Mouse (Mus musculus) hindbrain, postnatal 0 days (tissue): ENCODE measurements around the gene Krt90. TPM values are rescaled to one million over a fixed set of nuclear protein-coding genes. Genes with fewer than 3 reads are reported as not detected.
A peak's percentile ranks its signal among the peaks of the same experiment; 100 is the strongest.

Experiments used
- ATAC-seq: fragments of 200-750 bp; cut with Nextera tagmentation; 2 replicates; pipeline ENCODE4 v1.8.0; 2017; ENCODE audit warnings: mild to moderate bottlenecking, moderate TSS enrichment, moderate library complexity
- DNase-seq: peaks from one replicate; pipeline ENCODE4 v3.0.0-alpha.2; 2015; ENCODE audit warnings: low spot score
- H3K27ac ChIP-seq: fragments of 300-500 bp; sonication (generic); 2 replicates; pipeline ENCODE4 v1.5.1; 2014; ENCODE audit warnings: mild to moderate bottlenecking
- H3K27me3 ChIP-seq: fragments of 300-500 bp; sonication (generic); 2 replicates; pipeline ENCODE4 v1.6.1; 2014; ENCODE audit warnings: low read length, mixed read lengths; ENCODE audit not compliant: insufficient read depth
- H3K36me3 ChIP-seq: fragments of 300-500 bp; sonication (generic); 2 replicates; pipeline ENCODE4 v1.6.1; 2014; ENCODE audit warnings: low read length, mixed read lengths; ENCODE audit not compliant: insufficient read depth
- H3K4me1 ChIP-seq: fragments of 300-500 bp; sonication (generic); 2 replicates; pipeline ENCODE4 v1.6.1; 2014; ENCODE audit warnings: antibody characterized with exemption, low read length, mixed read lengths; ENCODE audit not compliant: insufficient read depth
- H3K4me2 ChIP-seq: fragments of 300-500 bp; sonication (generic); 2 replicates; pipeline ENCODE4 v1.6.1; 2014; ENCODE audit warnings: low read depth, mild to moderate bottlenecking, low read length, moderate library complexity, mixed read lengths
- H3K4me3 ChIP-seq: fragments of 300-500 bp; sonication (generic); 2 replicates; pipeline ENCODE4 v1.5.1; 2014; ENCODE audit warnings: low read length
- H3K9ac ChIP-seq: fragments of 300-500 bp; sonication (generic); replicated peaks from 2 replicates; pipeline ENCODE4 v1.6.1; 2014; ENCODE audit warnings: mild to moderate bottlenecking, low read length, moderate library complexity, mixed read lengths
- H3K9me3 ChIP-seq: fragments of 300-500 bp; sonication (generic); 2 replicates; pipeline ENCODE4 v1.6.1; 2016; ENCODE audit warnings: low read length, mixed read lengths
- CTCF ChIP-seq: IDR thresholded peaks from 2 replicates; pipeline ENCODE4 v1.5.1; 2016; ENCODE audit warnings: antibody characterized with exemption, control low read depth, low read depth
- WGBS: fragments of 180-500 bp; shearing (Covaris S2); extraction: QIAGEN DNeasy Blood & Tissue Kit; methylation state at CpG from one replicate; pipeline ENCODE4 v1.1.7; 2014; 5-methylcytosine and 5-hydroxymethylcytosine counted together
- polyA plus RNA-seq: library from polyadenylated mRNA; unstranded; fragments of >200 nt; fragmentation: Nextera tagmentation; extraction: Ambion mirVana; gene quantifications from 2 replicates; pipeline ENCODE4 v1.2.1, GENCODE M21; 2015
- total RNA-seq: library from RNA; depleted of rRNA; stranded (reverse); fragments of >200 nt; gene quantifications from 2 replicates; pipeline ENCODE4 v1.2.3, GENCODE M21; 2014

Krt90 gene
- total and polyA plus RNA-seq, 2 experiments from 2014 or later: 0.11 TPM; not detected in 1

DNA sequence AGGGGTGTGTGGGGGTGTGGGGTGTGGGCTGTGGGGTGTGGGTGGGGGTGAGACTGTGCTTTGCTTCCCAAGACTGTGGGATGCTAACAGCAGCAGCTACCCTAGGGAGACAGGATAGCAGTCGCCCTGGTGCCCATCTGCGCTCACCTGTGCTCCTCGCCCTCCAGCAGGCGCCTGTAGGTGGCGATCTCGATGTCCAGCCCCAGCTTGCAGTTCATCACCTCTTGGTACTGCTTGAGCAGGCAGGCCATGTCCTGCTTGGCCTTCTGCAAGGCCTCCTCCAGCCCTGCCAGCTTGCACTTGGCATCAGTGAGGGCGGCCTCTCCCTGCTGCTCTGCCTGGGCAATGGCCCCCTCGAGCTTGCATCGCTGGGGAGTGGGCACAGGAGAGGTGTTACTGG, 20.2 kb downstream of the Krt90 start:
- Histone ChIP-seq H3K4me3 (no peak overlapping the region), H3K4me1 (no peaks in the 10 kb centered on the region), H3K36me3 (no peaks in the 10 kb centered on the region), H3K9me3 (no peaks in the 10 kb centered on the region), H3K27ac (no peak overlapping the region), H3K27me3 (no peaks in the 10 kb centered on the region), H3K4me2 (no peak overlapping the region), H3K9ac (no peak overlapping the region)
- ATAC-seq: no peak
- DNase-seq: no peak
- WGBS: 67% methylated on average over 9 of the region's 9 CpGs
- TF ChIP-seq CTCF: peak; percentile 16; the same call in 1 of the 2 replicates

- ATAC-seq: no peak
- H3K4me1 ChIP-seq: no peaks in the 10 kb centered on the region
- no peaks in the 10 kb centered on the region for H3K36me3 ChIP-seq
- no peak for TF ChIP-seq CTCF
- 70% methylated on average over 4 of the region's 4 CpGs for WGBS
- H3K27me3 ChIP-seq: no peaks in the 10 kb centered on the region
- no peak overlapping the region for H3K4me3 ChIP-seq
- no peak overlapping the region for H3K4me2 ChIP-seq
- H3K27ac ChIP-seq: no peak overlapping the region
- no peaks in the 10 kb centered on the region for H3K9me3 ChIP-seq
- DNase-seq: no peak
- H3K9ac ChIP-seq: no peak overlapping the region
Measured at GRCm38 (mm10) chr15:101538580-101538900, 24.2 kb downstream of the Krt90 start.

- H3K4me1 ChIP-seq: no peaks in the 10 kb centered on the region
- no peaks in the 10 kb centered on the region for H3K36me3 ChIP-seq
- peak; percentile 24 for TF ChIP-seq CTCF
- H3K9ac ChIP-seq: no peak overlapping the region
- WGBS: 42% methylated on average over 7 of the region's 7 CpGs
- no peaks in the 10 kb centered on the region for H3K27me3 ChIP-seq
- DNase-seq (no peak), ATAC-seq (no peak)
- no peak overlapping the region for H3K4me3 ChIP-seq
- H3K9me3 ChIP-seq: no peaks in the 10 kb centered on the region
- no peak overlapping the region for H3K27ac ChIP-seq
- H3K4me2 ChIP-seq: no peak overlapping the region
Measured at GRCm38 (mm10) chr15:101537864-101538579, 24.7 kb downstream of the Krt90 start.

GRCm38 (mm10) chr15:101536054-101536850, 26.5 kb downstream of the Krt90 start:
- Histone ChIP-seq H3K27me3 (no peaks in the 10 kb centered on the region), H3K9me3 (no peaks in the 10 kb centered on the region), H3K4me2 (no peak overlapping the region), H3K4me1 (no peaks in the 10 kb centered on the region), H3K27ac (no peak overlapping the region), H3K36me3 (no peaks in the 10 kb centered on the region), H3K9ac (no peak overlapping the region), H3K4me3 (no peak overlapping the region)
- no peak for ATAC-seq
- DNase-seq: no peak
- WGBS: 62% methylated on average over 9 of the region's 9 CpGs
- no peak for TF ChIP-seq CTCF

DNA sequence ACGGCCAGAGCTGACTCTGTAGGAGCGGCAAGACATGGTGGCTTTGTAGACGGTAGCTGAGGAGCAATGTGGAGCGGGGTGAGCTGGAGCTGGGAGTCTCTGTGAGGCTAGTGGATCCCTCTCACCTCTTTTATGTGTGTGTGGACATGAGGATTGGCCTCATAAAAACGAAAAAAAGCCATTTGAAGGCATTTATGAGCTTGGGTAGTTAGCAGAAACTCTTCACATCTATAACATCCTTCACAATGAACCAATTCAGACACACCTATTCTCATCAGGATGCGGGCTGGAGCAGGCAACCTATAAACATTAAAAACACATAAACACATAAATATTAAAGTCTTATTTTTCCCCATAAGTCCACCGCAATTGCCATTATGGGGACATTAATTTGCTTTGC, 30.0 kb downstream of the Krt90 start, which contains the start of gene Krt84:
Krt84 (minus strand) TSS at position 101 of the 400 bp plus-strand sequence.
- WGBS: 88% methylated on average over 7 of the region's 7 CpGs
- H3K4me1 ChIP-seq: no peaks in the 10 kb centered on the region
- H3K9ac ChIP-seq: no peak within 1 kb of the TSS
- H3K27me3 ChIP-seq: no peaks in the 10 kb centered on the region
- ATAC-seq (no peak), DNase-seq (no peak)
- H3K9me3 ChIP-seq: no peaks in the 10 kb centered on the region
- no peak within 1 kb of the TSS for H3K4me2 ChIP-seq
- TF ChIP-seq CTCF: no peak
- H3K4me3 ChIP-seq: no peak within 1 kb of the TSS
- H3K36me3 ChIP-seq: no peaks in the 10 kb centered on the region
- no peak within 1 kb of the TSS for H3K27ac ChIP-seq

GRCm38 (mm10) chr15:101522556-101523232, 40.1 kb downstream of the Krt90 start:
- Histone ChIP-seq H3K9me3 (no peaks in the 10 kb centered on the region), H3K9ac (no peak overlapping the region), H3K27ac (no peak overlapping the region), H3K4me1 (no peaks in the 10 kb centered on the region), H3K4me3 (no peak overlapping the region), H3K4me2 (no peak overlapping the region), H3K27me3 (no peaks in the 10 kb centered on the region; the same call in 1 of the 2 replicates), H3K36me3 (no peaks in the 10 kb centered on the region)
- TF ChIP-seq CTCF: no peak
- ATAC-seq: no peak
- 82% methylated on average over 4 of the region's 4 CpGs for WGBS
- DNase-seq: no peak
